Mouse (Mus musculus) testis, adult 2 months (tissue): ENCODE measurements around the gene Ttc21a. TPM values are rescaled to one million over a fixed set of nuclear protein-coding genes. Genes with fewer than 3 reads are reported as not detected.

Experiments
- H3K27ac ChIP-seq: fragments of 200-500 bp; 2 replicates; pipeline ENCODE4 v1.5.1; 2012; ENCODE audit warnings: low read depth, low read length; ENCODE audit not compliant: control insufficient read depth, insufficient read depth
- H3K27me3 ChIP-seq: fragments of 200-500 bp; 2 replicates; pipeline ENCODE4 v1.6.1; 2012; ENCODE audit warnings: mild to moderate bottlenecking, low read length, moderate library complexity; ENCODE audit not compliant: control insufficient read depth, insufficient read depth
- H3K36me3 ChIP-seq: fragments of 200-500 bp; 2 replicates; pipeline ENCODE4 v1.6.1; 2012; ENCODE audit warnings: mild to moderate bottlenecking, low read length; ENCODE audit not compliant: control insufficient read depth, insufficient read depth
- H3K4me1 ChIP-seq: fragments of 200-500 bp; 2 replicates; pipeline ENCODE4 v1.6.1; 2012; ENCODE audit warnings: low read length; ENCODE audit not compliant: control insufficient read depth, insufficient read depth
- H3K4me3 ChIP-seq: fragments of 200-500 bp; 2 replicates; pipeline ENCODE4 v1.5.1; 2012; ENCODE audit warnings: low read depth, mild to moderate bottlenecking, low read length, moderate library complexity, mixed read lengths; ENCODE audit not compliant: control insufficient read depth
- CTCF ChIP-seq: fragments of 200-500 bp; IDR thresholded peaks from 2 replicates; pipeline ENCODE4 v1.5.1; 2012; ENCODE audit warnings: low read depth, mild to moderate bottlenecking, inconsistent platforms, low read length, moderate library complexity; ENCODE audit not compliant: control insufficient read depth, insufficient read depth, insufficient replicate concordance
- POLR2A ChIP-seq: fragments of 200-500 bp; IDR thresholded peaks from 2 replicates; pipeline ENCODE4 v1.6.1; 2012; ENCODE audit warnings: low read depth, mild to moderate bottlenecking, inconsistent platforms, low read length, moderate library complexity; ENCODE audit not compliant: control insufficient read depth
- polyA plus RNA-seq: library from polyadenylated mRNA; depleted of rRNA; stranded (reverse); fragments of >200 nt; gene quantifications from 2 replicates; pipeline ENCODE4 v1.2.3, GENCODE M21; 2012

The Ttc21a gene
- polyA plus RNA-seq, 1 experiment = 66.1 TPM

- H3K27me3 ChIP-seq = no peaks in the 10 kb centered on the region
- no peak for TF ChIP-seq CTCF
- no peak for TF ChIP-seq POLR2A
Measured at GRCm38 (mm10) chr9:119958835-119959234, 21.4 kb downstream of the Ttc21a start.

GRCm38 (mm10) chr9:119962216-119962615 is 24.8 kb downstream of the Ttc21a start:
- H3K4me1 ChIP-seq = peaks cover 11% of the 10 kb centered on the region
- no peaks in the 10 kb centered on the region for H3K27me3 ChIP-seq
- no peak overlapping the region for H3K27ac ChIP-seq
- H3K36me3 ChIP-seq = no peaks in the 10 kb centered on the region
- TF ChIP-seq POLR2A (no peak), CTCF (no peak)
- no peak overlapping the region for H3K4me3 ChIP-seq

More at GRCm38 (mm10) chr9:119958835-119959234, 21.4 kb downstream of the Ttc21a start:
- no peak overlapping the region for H3K4me3 ChIP-seq
- peaks cover 1% of the 10 kb centered on the region; the same call in 1 of the 2 replicates for H3K36me3 ChIP-seq
- no peak overlapping the region for H3K27ac ChIP-seq
- H3K4me1 ChIP-seq = peaks cover 18% of the 10 kb centered on the region

- TF ChIP-seq POLR2A (no peak), CTCF (peak; percentile 65; the same call in 1 of the 2 replicates)
- no peaks in the 10 kb centered on the region for H3K27me3 ChIP-seq
- no peak overlapping the region for H3K27ac ChIP-seq
- no peaks in the 10 kb centered on the region for H3K36me3 ChIP-seq
- H3K4me3 ChIP-seq = peak overlapping the region; percentile 4
- peaks cover 10% of the 10 kb centered on the region for H3K4me1 ChIP-seq
Measured at GRCm38 (mm10) chr9:119962987-119963667, 25.7 kb downstream of the Ttc21a start.

- no peaks in the 10 kb centered on the region for H3K27me3 ChIP-seq
- H3K4me1 ChIP-seq = peaks cover 10% of the 10 kb centered on the region
- H3K4me3 ChIP-seq = no peak overlapping the region
- no peak for TF ChIP-seq POLR2A
- TF ChIP-seq CTCF = no peak
- H3K36me3 ChIP-seq = no peaks in the 10 kb centered on the region
- no peak overlapping the region for H3K27ac ChIP-seq
Measured at GRCm38 (mm10) chr9:119964206-119964605, 26.8 kb downstream of the Ttc21a start.

GRCm38 (mm10) chr9:119965186-119965585 is 27.8 kb downstream of the Ttc21a start:
- no peak for TF ChIP-seq POLR2A
- TF ChIP-seq CTCF = no peak
- H3K4me3 ChIP-seq = no peak overlapping the region
- H3K4me1 ChIP-seq = peaks cover 10% of the 10 kb centered on the region
- no peaks in the 10 kb centered on the region for H3K27me3 ChIP-seq
- no peaks in the 10 kb centered on the region for H3K36me3 ChIP-seq
- no peak overlapping the region for H3K27ac ChIP-seq

- Histone ChIP-seq H3K4me3 (no peak overlapping the region), H3K4me1 (peaks cover 10% of the 10 kb centered on the region), H3K36me3 (no peaks in the 10 kb centered on the region), H3K27me3 (no peaks in the 10 kb centered on the region), H3K27ac (no peak overlapping the region)
- TF ChIP-seq CTCF = no peak
- TF ChIP-seq POLR2A = no peak
Measured at GRCm38 (mm10) chr9:119966221-119966910, 29.0 kb downstream of the Ttc21a start.

GRCm38 (mm10) chr9:119969811-119970210 is 32.4 kb downstream of the Ttc21a start:
- Histone ChIP-seq H3K36me3 (no peaks in the 10 kb centered on the region), H3K4me3 (no peak overlapping the region), H3K27ac (no peak overlapping the region), H3K27me3 (no peaks in the 10 kb centered on the region), H3K4me1 (peaks cover 10% of the 10 kb centered on the region)
- TF ChIP-seq POLR2A (no peak), CTCF (no peak)

- Histone ChIP-seq H3K4me3 (no peak overlapping the region), H3K36me3 (no peaks in the 10 kb centered on the region), H3K27ac (no peak overlapping the region), H3K4me1 (peaks cover 13% of the 10 kb centered on the region), H3K27me3 (no peaks in the 10 kb centered on the region)
- 0 out of 2 replicates have a peak, but pooled peaks have one; percentile 17 for TF ChIP-seq POLR2A
- TF ChIP-seq CTCF = peak; percentile 5; the same call in 1 of the 2 replicates
Measured at GRCm38 (mm10) chr9:119970221-119970620, 32.8 kb downstream of the Ttc21a start.
